Mouse (Mus musculus) T-helper 2 cell (primary cell): ENCODE data around the gene Prpsap1.

Experiments used
- in situ Hi-C: fragments of 300-600 bp; cut with MboI, MseI; formaldehyde crosslinking; loops from one replicate; pipeline ENCODE4 v1.15.1; 2025; ENCODE audit warnings: high pct_unique_total_duplicates

Gene Prpsap1

DNA sequence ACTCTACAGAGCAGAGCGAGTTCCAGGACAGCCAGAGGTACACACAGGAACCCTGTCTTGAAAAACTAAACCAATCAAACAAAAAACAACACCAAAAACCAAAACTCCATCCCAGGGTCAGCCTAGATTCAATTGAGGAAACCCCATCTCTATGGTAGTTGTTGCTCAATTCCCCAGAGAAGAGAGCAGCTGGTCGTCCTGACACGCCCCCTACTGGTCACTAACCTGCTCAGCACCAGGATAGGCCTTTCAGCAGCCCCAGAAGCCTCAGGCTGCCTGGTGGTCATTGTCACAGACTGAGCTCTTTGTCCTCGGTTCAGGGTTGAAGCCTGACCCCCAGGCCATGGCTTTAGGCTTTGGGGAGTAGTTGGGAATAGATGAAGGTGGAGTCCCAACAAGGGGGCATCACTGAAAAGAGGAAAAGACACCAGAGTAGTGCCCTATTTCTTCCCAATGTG is at the start of gene Prpsap1:
Gene Prpsap1, minus strand, starts transcription at position 408 of the 458 bp plus-strand sequence.
- in situ Hi-C loops, result no loop called here

DNA sequence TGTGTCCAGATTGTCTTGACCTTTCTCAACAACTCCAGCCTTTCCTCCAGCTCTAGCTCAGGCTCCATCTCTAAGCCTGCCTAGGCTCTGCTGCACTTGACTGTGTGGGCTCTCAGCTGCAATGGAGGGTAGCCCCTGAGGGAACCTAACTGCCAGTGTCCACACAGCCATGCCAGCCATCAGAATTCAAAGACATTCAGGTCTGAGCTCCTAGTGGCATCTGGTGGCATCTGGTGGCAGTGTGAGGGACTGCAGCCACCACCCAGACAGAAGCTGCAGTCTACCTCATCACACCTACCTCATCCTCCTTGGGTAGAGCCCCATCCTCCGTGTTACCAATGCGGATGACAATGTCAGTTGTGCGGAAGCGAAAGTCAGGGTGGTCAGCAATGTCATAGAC is 49.1 kb upstream of the Prpsap1 start:
- in situ Hi-C loops, result no loop called here

DNA sequence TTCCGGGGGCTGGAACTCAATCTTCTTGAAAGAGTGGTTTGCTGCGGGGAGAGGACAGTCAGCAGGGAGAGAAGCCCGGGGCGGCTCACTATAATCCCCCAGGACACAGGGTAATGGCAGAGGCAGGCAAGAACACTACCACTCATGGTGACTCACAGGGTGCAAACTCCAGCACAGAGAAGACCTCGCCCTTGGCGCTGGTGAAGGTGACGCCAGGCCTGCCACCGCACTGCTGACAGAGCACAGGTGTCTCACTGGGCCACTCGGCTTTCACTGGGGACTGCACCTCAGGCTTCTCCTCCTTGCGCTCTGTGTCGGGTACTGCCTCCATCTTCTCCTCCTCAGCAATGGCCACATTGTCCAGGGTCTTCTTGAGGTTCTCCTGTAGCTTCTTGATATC is 47.2 kb upstream of the Prpsap1 start:
- in situ Hi-C loops, result no loop called here

DNA sequence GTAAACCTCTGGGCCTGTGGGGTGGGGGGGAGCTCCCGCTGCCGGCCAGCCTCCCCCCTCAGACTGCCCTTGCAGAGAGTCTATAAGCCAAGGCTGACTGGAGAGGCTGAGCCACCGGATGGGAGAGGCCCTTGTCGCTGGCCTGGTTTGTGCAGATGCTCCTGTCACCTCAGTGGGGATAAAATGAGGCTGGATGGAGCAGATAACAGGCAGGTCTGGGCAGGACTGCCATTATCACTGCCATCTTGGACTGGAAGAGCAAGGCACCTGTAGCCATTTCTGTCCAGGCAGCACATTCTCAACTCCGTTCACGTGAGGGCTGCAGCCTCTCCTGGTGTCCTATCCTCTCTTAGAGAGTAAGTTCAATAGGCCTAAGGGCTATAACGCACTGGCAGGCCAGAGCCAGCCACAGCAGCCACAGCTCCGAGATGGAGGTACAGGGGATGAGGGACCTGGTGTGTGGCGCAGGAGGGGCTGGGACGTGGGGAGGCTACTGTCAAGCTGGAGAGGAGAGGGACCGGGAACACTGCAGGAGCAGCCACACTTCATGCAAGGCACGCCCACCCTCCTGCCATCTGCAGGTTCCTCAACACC is 44.2 kb upstream of the Prpsap1 start:
- in situ Hi-C loops, result no loop called here

- in situ Hi-C loops, result no loop called here
Measured at GRCm38 (mm10) chr11:116537388-116537787, 43.4 kb upstream of the Prpsap1 start.

- in situ Hi-C loops, result no loop called here
Measured at GRCm38 (mm10) chr11:116536685-116537084, 42.7 kb upstream of the Prpsap1 start.

GRCm38 (mm10) chr11:116534154-116534865 is 40.3 kb upstream of the Prpsap1 start:
- in situ Hi-C loops, result no loop called here

GRCm38 (mm10) chr11:116533341-116534153 is 39.5 kb upstream of the Prpsap1 start:
- in situ Hi-C loops, result no loop called here

DNA sequence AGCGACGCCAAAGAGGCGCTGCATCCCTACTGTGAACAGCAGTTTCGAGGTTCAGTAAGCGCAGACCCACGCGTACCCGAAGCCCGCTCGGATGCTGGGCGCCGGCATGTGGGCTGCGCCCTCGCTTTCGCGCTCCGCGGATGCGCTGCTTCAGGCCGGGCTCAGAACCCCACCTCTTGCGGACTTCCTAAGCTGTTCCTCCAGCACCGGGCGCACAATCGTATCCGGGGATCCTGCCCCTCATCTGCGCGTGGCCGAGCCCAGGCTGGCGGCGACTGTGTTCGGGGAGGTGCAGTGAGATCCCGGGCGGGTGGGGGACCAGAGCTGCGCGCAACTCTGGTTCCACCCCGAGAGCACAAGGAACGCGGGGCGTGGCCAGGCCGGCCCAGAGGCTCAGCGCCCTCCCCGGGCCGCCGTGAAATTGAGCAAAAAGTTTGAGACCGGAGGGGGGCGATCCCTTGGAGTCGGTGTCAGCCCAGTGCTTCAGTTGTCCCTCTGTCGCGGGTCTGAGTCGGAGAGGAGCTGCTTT is 38.9 kb upstream of the Prpsap1 start:
- in situ Hi-C loops, result no loop called here

- in situ Hi-C loops, result no loop called here
Measured at GRCm38 (mm10) chr11:116532262-116532809, 38.3 kb upstream of the Prpsap1 start.

DNA sequence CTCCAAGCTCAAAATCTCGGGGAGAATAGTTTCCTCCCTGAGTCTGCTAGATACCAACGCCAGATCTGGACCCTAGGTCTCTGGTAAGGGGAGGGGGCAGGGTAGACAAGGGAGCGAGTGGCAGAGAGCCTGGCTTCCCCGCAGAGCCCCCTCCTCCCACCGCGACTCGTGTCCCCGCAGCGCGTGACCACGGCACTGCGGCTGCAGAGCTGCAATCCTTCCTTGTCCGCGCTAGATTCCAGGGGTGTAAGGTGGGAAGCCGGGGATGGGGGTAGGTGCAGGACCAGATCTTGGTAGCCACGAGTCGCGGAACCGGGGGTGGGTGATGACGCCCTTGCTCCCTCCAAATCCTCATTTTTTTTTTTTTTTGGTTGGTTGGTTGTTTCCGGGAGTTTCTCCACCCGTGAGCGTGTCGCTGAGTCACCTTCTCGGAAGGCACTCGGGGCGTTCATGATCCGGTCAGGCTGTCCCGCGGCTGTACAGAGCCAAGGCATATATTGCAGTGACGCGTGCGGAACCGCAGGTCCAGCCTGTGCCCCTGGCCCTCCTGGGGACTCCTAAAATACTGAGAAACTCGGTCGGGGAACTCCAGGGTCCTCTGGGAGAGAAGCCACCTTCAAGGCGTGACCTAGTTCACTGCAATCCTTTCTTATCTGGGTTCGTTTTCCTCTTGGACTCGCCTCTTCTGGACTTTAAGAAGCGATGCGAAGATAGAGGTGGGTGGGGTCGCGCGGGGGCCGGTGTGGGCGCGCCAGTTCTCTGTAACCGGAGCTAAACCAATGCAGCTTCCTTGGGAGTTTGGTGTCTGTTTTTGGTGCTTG is 37.6 kb upstream of the Prpsap1 start:
- in situ Hi-C loops, result no loop called here

DNA sequence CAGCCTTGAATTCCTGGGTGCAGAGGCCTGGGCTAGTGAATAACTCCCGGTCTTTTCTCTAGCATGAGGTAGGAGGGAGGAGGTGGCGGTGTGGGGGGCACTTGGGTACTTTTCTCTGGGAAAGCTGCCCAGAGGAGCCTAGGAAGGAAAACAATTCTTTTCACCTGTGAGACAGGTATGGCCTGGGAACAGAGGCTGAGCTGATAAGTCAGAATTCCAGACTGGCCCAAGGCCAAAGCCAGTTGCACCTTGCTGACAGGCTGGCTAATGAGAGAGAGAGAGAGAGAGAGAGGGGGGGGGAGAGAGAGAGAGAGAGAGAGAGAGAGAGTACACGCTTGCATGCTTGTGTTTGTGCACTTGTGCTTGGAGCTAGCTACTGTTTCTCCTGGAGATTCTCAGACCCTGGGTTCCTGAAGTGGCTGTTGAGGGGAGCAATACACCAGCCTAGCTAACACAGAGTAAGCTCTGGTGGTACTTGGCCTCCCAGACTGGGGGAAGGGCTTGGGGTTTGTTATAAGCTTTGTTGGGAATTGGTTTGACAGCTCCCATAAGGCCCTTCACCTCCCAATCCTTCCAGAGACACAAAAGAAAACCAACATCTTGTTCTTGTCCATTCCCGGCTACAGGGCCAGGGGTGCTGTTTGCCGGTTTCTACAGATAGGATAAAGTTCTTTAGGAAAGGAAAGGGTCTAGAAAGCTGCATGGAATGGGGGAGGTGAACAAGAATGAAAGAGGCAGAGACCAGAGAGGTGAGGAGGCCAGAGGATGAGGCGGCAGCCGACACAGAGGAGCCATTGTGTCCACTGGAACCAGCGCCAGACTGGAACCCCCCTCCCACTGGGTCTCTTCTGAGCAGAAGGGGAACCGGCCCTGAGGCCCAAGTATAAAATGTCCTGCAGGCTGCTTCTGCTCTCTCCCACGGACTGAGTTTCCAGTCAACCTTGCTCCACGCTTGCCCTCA is 36.5 kb upstream of the Prpsap1 start, which contains the start of gene Sphk1:
Gene Sphk1, plus strand, starts transcription at position 739 of the 961 bp plus-strand sequence.
- in situ Hi-C loops, result no loop called here

- in situ Hi-C loops, result no loop called here
Measured at GRCm38 (mm10) chr11:116528636-116529320, 34.8 kb upstream of the Prpsap1 start.

- in situ Hi-C loops, result no loop called here
Measured at GRCm38 (mm10) chr11:116523699-116524189, 29.7 kb upstream of the Prpsap1 start.

DNA sequence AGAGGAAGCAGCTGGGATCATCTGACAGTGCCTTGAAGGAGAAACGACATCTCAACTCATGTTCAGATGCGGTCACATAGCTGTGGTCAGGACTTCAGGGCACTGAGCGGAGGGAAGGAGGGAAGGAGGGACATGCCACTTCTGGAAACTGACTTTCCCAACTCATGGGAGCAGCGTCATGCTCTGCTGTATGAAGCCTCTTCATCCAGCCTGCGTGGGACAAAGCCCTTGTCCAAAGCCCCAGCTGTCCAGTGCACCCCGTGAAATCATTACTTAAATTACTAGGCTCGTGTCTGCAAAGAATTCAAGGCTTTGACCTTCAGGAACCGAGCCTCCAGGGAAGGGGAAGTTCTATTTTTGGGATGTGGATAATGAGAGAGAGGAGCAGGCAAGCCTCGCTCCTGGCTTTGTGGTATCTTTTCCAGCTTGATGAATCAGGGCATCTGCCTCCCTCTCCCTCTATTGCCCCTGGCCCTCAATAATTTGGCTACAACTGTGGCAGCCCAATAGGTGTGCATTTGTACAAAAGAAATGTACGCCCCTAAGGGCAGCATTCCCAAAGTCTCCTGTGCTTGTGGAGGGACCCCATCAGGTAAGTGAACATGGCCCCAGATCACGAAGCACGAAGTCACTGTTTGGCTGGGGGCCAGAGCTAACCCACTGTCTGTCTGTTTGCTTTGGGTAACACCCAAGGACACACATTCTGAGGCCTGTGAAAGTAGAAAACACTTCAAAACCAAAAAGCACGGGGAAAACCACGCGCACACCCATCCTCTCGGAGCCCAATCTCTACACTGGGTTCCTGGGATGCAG is 29.1 kb upstream of the Prpsap1 start:
- in situ Hi-C loops, result no loop called here

- in situ Hi-C loops, result no loop called here
Measured at GRCm38 (mm10) chr11:116522046-116522445, 28.0 kb upstream of the Prpsap1 start.

- in situ Hi-C loops, result no loop called here
Measured at GRCm38 (mm10) chr11:116521143-116521542, 27.1 kb upstream of the Prpsap1 start.

DNA sequence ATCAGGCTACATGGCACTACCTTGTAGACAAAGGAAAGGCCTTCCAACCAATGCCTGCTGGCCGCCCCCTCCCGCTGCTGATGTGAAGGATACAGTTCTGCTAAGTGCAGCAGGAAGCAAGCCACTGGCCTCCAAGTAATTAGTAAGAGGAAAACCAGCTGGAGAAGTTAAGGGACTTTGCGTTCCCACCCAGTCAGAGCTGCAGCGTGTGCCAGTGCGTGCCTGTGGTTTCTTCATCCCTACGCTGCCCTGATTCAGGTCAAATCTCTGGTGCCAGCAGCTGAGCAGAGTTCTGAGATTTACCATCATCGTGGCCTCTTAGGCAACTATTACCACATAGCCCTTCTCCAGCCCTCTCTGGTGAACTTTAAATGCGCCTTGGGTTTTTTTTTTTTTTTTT is 24.5 kb upstream of the Prpsap1 start:
- in situ Hi-C loops, result no loop called here
